8 mouse cellular contexts compared by ENCODE assay signal in genomic region chr1:64018466-64019077, GRCm38 (mm10).
DNase-seq lines count a peak whose midpoint lies in the region; ATAC-seq lines count a peak whose summit lies in the region.

No protein-coding gene starts in this region.

- H3K27ac ChIP-seq in midbrain, embryonic 15.5 days, result peak overlapping the region; percentile 13; the same call in 1 of the 2 replicates
- no peak overlapping the region; the same call in 1 of the 2 replicates for H3K27ac ChIP-seq in midbrain, embryonic 10.5 days (replicated peaks)
- H3K27ac ChIP-seq in limb, embryonic 13.5 days, result 0 out of 2 replicates have a peak overlapping the region, but pooled peaks have one; percentile 2
- H3K27ac ChIP-seq in forebrain, embryonic 16.5 days (ENCODE audit: low read length), result no peak overlapping the region

- H3K9me3 ChIP-seq in midbrain, embryonic 15.5 days, result no peaks in the 10 kb centered on the region
- no peaks in the 10 kb centered on the region for H3K9me3 ChIP-seq in midbrain, embryonic 10.5 days (replicated peaks)
- no peaks in the 10 kb centered on the region for H3K9me3 ChIP-seq in limb, embryonic 13.5 days
- H3K9me3 ChIP-seq in forebrain, embryonic 16.5 days (ENCODE audit: control insufficient read depth, low read length), result no peaks in the 10 kb centered on the region

- H3K4me2 ChIP-seq in midbrain, embryonic 15.5 days, result no peak overlapping the region
- peak overlapping the region; percentile 38 for H3K4me2 ChIP-seq in limb, embryonic 13.5 days (replicated peaks)
- H3K4me2 ChIP-seq in forebrain, embryonic 16.5 days (ENCODE audit: low read length), result no peak overlapping the region

- no peaks in the 10 kb centered on the region for H3K27me3 ChIP-seq in midbrain, embryonic 15.5 days (replicated peaks)
- no peaks in the 10 kb centered on the region for H3K27me3 ChIP-seq in midbrain, embryonic 10.5 days (ENCODE audit: low read depth, poor library complexity, severe bottlenecking)
- H3K27me3 ChIP-seq in limb, embryonic 13.5 days, result no peaks in the 10 kb centered on the region
- no peaks in the 10 kb centered on the region for H3K27me3 ChIP-seq in forebrain, embryonic 16.5 days (replicated peaks; ENCODE audit: control insufficient read depth, insufficient read depth, low read length)

- no peak for ATAC-seq in midbrain, embryonic 15.5 days (replicated peaks)
- ATAC-seq in limb, embryonic 13.5 days (ENCODE audit: low FRiP score, low read depth), result no peak
- ATAC-seq in erythroblast, adult 5-6 weeks (replicated peaks; ENCODE audit: low FRiP score, poor library complexity, severe bottlenecking), result no peak
- no peak for ATAC-seq in forebrain, embryonic 16.5 days

- DNase-seq in midbrain, embryonic 10.5 days (ENCODE audit: low spot score), result no peak
- DNase-seq in heart, postnatal 4 days, result peak; percentile 37
- peak; percentile 22 for DNase-seq in yolk sac, embryonic 10.5 days (ENCODE audit: low spot score)
- DNase-seq in urinary bladder, postnatal 25 days (ENCODE audit: low spot score), result no peak

- no peak overlapping the region for H3K4me3 ChIP-seq in midbrain, embryonic 15.5 days
- H3K4me3 ChIP-seq in midbrain, embryonic 10.5 days, result no peak overlapping the region
- no peak overlapping the region for H3K4me3 ChIP-seq in limb, embryonic 13.5 days
- H3K4me3 ChIP-seq in forebrain, embryonic 16.5 days (replicated peaks; ENCODE audit: low read length), result no peak overlapping the region

- peaks cover 23% of the 10 kb centered on the region for H3K4me1 ChIP-seq in midbrain, embryonic 15.5 days
- H3K4me1 ChIP-seq in midbrain, embryonic 10.5 days, result peaks cover 20% of the 10 kb centered on the region
- H3K4me1 ChIP-seq in limb, embryonic 13.5 days, result peaks cover 45% of the 10 kb centered on the region
- H3K4me1 ChIP-seq in forebrain, embryonic 16.5 days (replicated peaks; ENCODE audit: control insufficient read depth, insufficient read depth, low read length), result peaks cover 22% of the 10 kb centered on the region

- H3K9ac ChIP-seq in midbrain, embryonic 15.5 days, result no peak overlapping the region
- H3K9ac ChIP-seq in limb, embryonic 13.5 days, result no peak overlapping the region
- H3K9ac ChIP-seq in forebrain, embryonic 16.5 days (replicated peaks; ENCODE audit: low read depth, low read length), result no peak overlapping the region

- no peaks in the 10 kb centered on the region for H3K36me3 ChIP-seq in midbrain, embryonic 15.5 days (replicated peaks)
- H3K36me3 ChIP-seq in midbrain, embryonic 10.5 days, result no peaks in the 10 kb centered on the region
- H3K36me3 ChIP-seq in limb, embryonic 13.5 days, result no peaks in the 10 kb centered on the region
- no peaks in the 10 kb centered on the region for H3K36me3 ChIP-seq in forebrain, embryonic 16.5 days (ENCODE audit: control insufficient read depth, insufficient read depth)

- 51% methylated on average over 16 of the region's 16 CpGs for WGBS in midbrain, embryonic 15.5 days
- WGBS in midbrain, embryonic 10.5 days, result 59% methylated on average over 16 of the region's 16 CpGs
- 40% methylated on average over 16 of the region's 16 CpGs for WGBS in limb, embryonic 13.5 days
- 49% methylated on average over 16 of the region's 16 CpGs for WGBS in forebrain, embryonic 16.5 days

Comparison
In these comparisons a context has a peak if more than half of its experiments do, and no peak if none do; other contexts are left out.
1. H3K27ac ChIP-seq: peak in midbrain, embryonic 15.5 days (single experiment) and limb, embryonic 13.5 days (single experiment); none in midbrain, embryonic 10.5 days (single experiment) and forebrain, embryonic 16.5 days (single experiment).
2. DNase-seq: peak in heart, postnatal 4 days (single experiment) and yolk sac, embryonic 10.5 days (single experiment); none in midbrain, embryonic 10.5 days (single experiment) and urinary bladder, postnatal 25 days (single experiment).